Mouse (Mus musculus): ENCODE measurements around the gene Hcn2.

DNA sequence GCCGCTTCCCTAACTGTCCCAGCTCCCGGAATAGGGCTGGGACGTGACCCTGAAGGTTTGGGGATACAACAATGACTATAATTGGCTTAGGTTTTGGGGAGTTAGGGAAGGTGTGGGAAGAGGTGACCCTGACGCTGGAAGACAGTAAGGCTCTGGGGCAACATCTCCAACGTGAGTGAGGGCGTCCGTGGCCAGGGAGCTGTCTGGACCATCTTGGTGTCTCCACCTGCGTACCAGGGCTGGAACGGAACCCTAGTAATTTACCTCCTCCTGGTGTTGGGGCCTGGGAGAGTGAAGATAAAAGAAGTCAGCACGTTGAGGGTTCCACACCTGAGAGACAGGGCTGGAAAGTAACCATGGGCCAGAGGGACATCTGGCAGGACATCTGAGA, 11.5 kb upstream of the Hcn2 start:
- TF ChIP-seq POLR2A (IDR thresholded peaks at IDR 0.05; ENCODE audit: low read depth, low read length), result no peak
- TF ChIP-seq CTCF (IDR thresholded peaks at IDR 0.05; ENCODE audit: extremely low read depth, insufficient read length, insufficient replicate concordance, low read depth, low read length), result no peak
